Mouse (Mus musculus): ENCODE measurements at regions not wholly inside any gene's neighbourhood (a gene's known extent, or its start where the extent isn't known, plus 50 kb on each side); places are given as distances from the start of the nearest gene placed in this dataset.

DNA sequence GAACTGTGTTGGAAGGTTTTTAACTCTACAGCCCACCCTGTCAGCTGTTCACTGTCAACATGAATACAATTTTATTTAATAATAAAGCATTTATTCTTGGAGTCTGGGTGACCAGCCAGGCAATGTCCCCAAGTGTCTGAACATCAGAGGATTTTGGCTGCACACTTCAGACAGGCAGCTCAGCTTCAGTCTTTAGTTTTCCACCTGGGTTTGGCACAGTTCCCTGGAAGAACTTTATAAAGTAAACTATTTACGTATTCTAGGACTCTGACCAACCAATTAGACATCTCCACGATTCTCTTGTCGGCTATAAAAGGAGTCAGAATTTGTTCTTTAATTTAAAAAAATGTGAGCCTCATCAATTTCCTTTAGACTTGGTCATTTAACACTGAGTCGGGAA lies 220.8 kb upstream of the 1700056E22Rik start:
- H3K27ac ChIP-seq (ENCODE audit: control insufficient read depth, low read depth, low read length): no peak overlapping the region
- H3K9me3 ChIP-seq (replicated peaks; ENCODE audit: insufficient read depth, low read length): no peaks in the 10 kb centered on the region
- no peak overlapping the region for H3K9ac ChIP-seq (ENCODE audit: control insufficient read depth, low read depth, low read length, poor library complexity, severe bottlenecking)
- H3K36me3 ChIP-seq (ENCODE audit: control insufficient read depth in 1 of 2, insufficient read depth in 2 of 2, low read length in 2 of 2): no peaks in the 10 kb centered on the region
- H3K79me2 ChIP-seq (ENCODE audit: control insufficient read depth, insufficient read depth, low read length, poor library complexity): no peaks in the 10 kb centered on the region
- no peaks in the 10 kb centered on the region for H3K27me3 ChIP-seq (ENCODE audit: control insufficient read depth in 1 of 2, insufficient read depth in 2 of 2, low read length in 2 of 2)
- H3K4me3 ChIP-seq (ENCODE audit: control insufficient read depth in 1 of 2, insufficient read depth in 1 of 2, low read depth in 2 of 2, low read length in 2 of 2): no peak overlapping the region
- TF ChIP-seq MAX (IDR thresholded peaks at IDR 0.05; ENCODE audit: low read length): no peak
- no peak for TF ChIP-seq BHLHE40 (IDR thresholded peaks at IDR 0.05; ENCODE audit: borderline replicate concordance, low read depth, low read length)
- TF ChIP-seq ETS1 (IDR thresholded peaks at IDR 0.05; ENCODE audit: low read depth, low read length): no peak
- TF ChIP-seq CHD1 (IDR thresholded peaks at IDR 0.05; ENCODE audit: low read depth, low read length): no peak
- no peak for TF ChIP-seq CHD2 (IDR thresholded peaks at IDR 0.05; ENCODE audit: low read length)
- no peak for TF ChIP-seq POLR2AphosphoS2 (IDR thresholded peaks at IDR 0.05; ENCODE audit: low read length)
- TF ChIP-seq USF1 (IDR thresholded peaks at IDR 0.05; ENCODE audit: low read depth, low read length): no peak
- no peak for TF ChIP-seq JUND (IDR thresholded peaks at IDR 0.05; ENCODE audit: low read depth, low read length)
- TF ChIP-seq ZMIZ1 (IDR thresholded peaks at IDR 0.05; ENCODE audit: low read depth, low read length): no peak
- no peak for TF ChIP-seq KAT2A (conservative IDR thresholded peaks at IDR 0.05; ENCODE audit: low read depth, low read length)
- TF ChIP-seq USF2 (IDR thresholded peaks at IDR 0.05; ENCODE audit: borderline replicate concordance in 1 of 2, insufficient read depth in 1 of 2, low read depth in 1 of 2, low read length in 2 of 2): no peak
- no peak for TF ChIP-seq EP300 (IDR thresholded peaks at IDR 0.05; ENCODE audit: low read depth in 1 of 2, low read length in 2 of 2)
- no peak for TF ChIP-seq NELFE (IDR thresholded peaks at IDR 0.05; ENCODE audit: low read depth, low read length)
- TF ChIP-seq MAFK (IDR thresholded peaks at IDR 0.05; ENCODE audit: borderline replicate concordance, low read depth, low read length): no peak
- TF ChIP-seq RAD21 (IDR thresholded peaks at IDR 0.05; ENCODE audit: low read depth, low read length): no peak
- no peak for TF ChIP-seq HCFC1 (IDR thresholded peaks at IDR 0.05; ENCODE audit: low read depth, low read length)
- no peak for DNase-seq (ENCODE audit: low read depth, low spot score)
- H3K4me1 ChIP-seq (ENCODE audit: control insufficient read depth in 1 of 2, insufficient read depth in 2 of 2, low read length in 2 of 2): no peaks in the 10 kb centered on the region

DNA sequence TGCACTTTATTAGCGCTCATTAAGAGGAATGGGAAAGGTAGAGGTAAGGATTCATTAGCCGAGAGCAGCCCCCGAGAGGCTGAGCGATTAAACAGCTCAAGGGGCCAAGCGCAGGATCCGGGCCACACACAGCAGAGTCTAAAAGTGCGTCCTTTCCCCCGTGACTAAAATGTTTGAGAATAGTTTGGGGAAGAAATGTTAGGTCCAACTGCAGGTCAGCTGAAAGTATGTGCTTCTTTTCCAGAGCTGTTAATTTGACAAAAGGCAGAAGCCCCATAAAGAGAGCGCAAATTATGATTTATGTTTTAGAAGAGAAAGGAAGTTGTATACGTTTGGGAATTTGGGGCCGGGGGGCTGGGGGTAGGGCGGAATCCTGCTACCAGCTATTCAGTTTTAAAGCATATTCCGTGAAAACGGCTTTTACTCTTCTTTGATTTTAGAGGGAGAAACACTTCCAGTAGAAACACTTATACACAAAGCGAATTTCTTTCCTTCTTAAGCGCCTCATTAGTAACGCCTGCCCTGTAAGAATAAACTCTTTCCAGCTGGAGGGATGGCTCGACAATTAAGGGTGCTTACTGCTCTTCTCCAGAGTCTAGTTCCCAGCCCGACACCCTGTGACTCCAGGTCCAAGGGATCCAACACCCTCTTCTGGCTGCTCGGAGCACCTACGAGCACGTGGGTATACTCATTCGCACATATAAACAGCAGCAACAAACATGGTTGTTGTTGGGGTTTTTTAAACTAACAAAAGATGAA lies 210.8 kb upstream of the 1700056E22Rik start:
- no peak for DNase-seq (ENCODE audit: low read depth, low spot score)
- Histone ChIP-seq H3K79me2 (ENCODE audit: control insufficient read depth, insufficient read depth, low read length, poor library complexity) (no peaks in the 10 kb centered on the region), H3K4me3 (ENCODE audit: control insufficient read depth in 1 of 2, insufficient read depth in 1 of 2, low read depth in 2 of 2, low read length in 2 of 2) (no peak overlapping the region), H3K36me3 (ENCODE audit: control insufficient read depth in 1 of 2, insufficient read depth in 2 of 2, low read length in 2 of 2) (no peaks in the 10 kb centered on the region), H3K4me1 (ENCODE audit: control insufficient read depth in 1 of 2, insufficient read depth in 2 of 2, low read length in 2 of 2) (no peaks in the 10 kb centered on the region), H3K9me3 (replicated peaks; ENCODE audit: insufficient read depth, low read length) (no peaks in the 10 kb centered on the region), H3K27me3 (ENCODE audit: control insufficient read depth in 1 of 2, insufficient read depth in 2 of 2, low read length in 2 of 2) (no peaks in the 10 kb centered on the region; a peak in 1 of 4 replicates), H3K9ac (ENCODE audit: control insufficient read depth, low read depth, low read length, poor library complexity, severe bottlenecking) (no peak overlapping the region), H3K27ac (ENCODE audit: control insufficient read depth, low read depth, low read length) (no peak overlapping the region)
- TF ChIP-seq ZKSCAN1 (IDR thresholded peaks at IDR 0.05; ENCODE audit: low read depth, low read length) (no peak), GATA1 (IDR thresholded peaks at IDR 0.05; ENCODE audit: low read depth, low read length) (no peak), POLR2AphosphoS5 (IDR thresholded peaks at IDR 0.05; ENCODE audit: borderline replicate concordance, low read depth, low read length) (no peak), POLR2AphosphoS2 (IDR thresholded peaks at IDR 0.05; ENCODE audit: low read length) (no peak), POLR2A (IDR thresholded peaks at IDR 0.05; ENCODE audit: control insufficient read depth in 1 of 2, insufficient read depth in 1 of 2, low read depth in 1 of 2, low read length in 2 of 2, poor library complexity in 1 of 2) (no peak), JUND (IDR thresholded peaks at IDR 0.05; ENCODE audit: low read depth, low read length) (no peak)

Data from MEL (cell line).